Mouse (Mus musculus): ENCODE data around the gene Abtb2.

- TF ChIP-seq POLR2A (IDR thresholded peaks at IDR 0.05; ENCODE audit: borderline replicate concordance, insufficient read depth, low read length) (no peak), CTCF (IDR thresholded peaks at IDR 0.05; ENCODE audit: borderline replicate concordance, insufficient read depth, low read depth, low read length) (no peak)
Measured at GRCm38 (mm10) chr2:103719292-103719646, 153.2 kb downstream of the Abtb2 start.

Data from cerebellum, adult 2 months (tissue).